Mouse (Mus musculus): ENCODE measurements around the gene Susd4. TPM values are rescaled to one million over a fixed set of nuclear protein-coding genes. Genes with fewer than 3 reads are reported as not detected.
A peak's percentile ranks its signal among the peaks of the same experiment; 100 is the strongest.

The Susd4 gene
- 35.1 and 36.6 TPM in 2 replicates for polyA plus RNA-seq (2016; fragmentation: Nextera tagmentation; extraction: Ambion mirVana)

GRCm38 (mm10) chr1:182763716-182764461 lies at the start of gene Susd4:
Gene Susd4 (plus strand): TSS chr1:182763860.
- under 1% methylated on average over 91 of the region's 95 CpGs for WGBS

DNA sequence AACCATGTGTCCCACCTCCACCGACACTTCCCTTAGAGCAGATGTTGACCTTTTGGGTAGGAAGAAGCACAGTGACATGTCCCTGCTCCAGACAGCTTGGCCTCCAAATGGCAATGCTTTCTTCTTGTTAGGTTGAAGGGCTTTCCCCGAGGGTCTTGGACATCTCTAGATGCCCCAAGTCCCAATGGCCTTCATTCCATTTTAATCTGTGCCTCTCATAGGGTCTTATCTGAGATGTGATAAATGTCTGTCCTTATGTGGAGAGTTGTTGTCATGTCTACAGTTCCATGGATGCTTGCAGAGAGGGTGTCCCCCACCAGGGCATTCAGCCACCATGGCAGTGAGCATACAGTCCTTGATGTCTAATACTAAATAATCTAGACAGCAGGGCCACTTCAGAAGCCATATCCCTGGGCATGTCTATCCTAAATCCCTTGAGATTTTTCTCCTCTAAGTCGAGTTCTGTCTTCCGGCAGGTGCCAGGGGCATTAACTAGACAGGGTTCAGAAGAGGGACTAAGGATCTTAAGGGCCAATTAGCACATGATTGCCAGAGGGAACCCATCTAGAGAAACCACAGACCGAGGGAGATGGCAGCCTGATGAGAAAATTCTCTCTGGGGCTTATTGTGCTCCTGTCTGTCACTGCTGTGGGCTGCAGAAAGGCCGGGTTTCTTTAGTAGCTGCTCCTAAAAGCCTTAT lies 49.3 kb upstream of the Susd4 start:
- no peaks in the 10 kb centered on the region for H3K27me3 ChIP-seq
- no peak overlapping the region for H3K27ac ChIP-seq
- no peaks in the 10 kb centered on the region for H3K9me3 ChIP-seq (replicated peaks)
- H3K9ac ChIP-seq = no peak overlapping the region
- ATAC-seq (ENCODE audit: low FRiP score) = no peak
- H3K4me3 ChIP-seq = no peak overlapping the region
- H3K4me1 ChIP-seq = peaks cover 7% of the 10 kb centered on the region; the same call in 1 of the 2 replicates
- WGBS = 72% methylated on average over 6 of the region's 6 CpGs
- no peaks in the 10 kb centered on the region for H3K36me3 ChIP-seq
- H3K4me2 ChIP-seq (replicated peaks) = no peak overlapping the region

More at GRCm38 (mm10) chr1:182763716-182764461, at the start of gene Susd4:
- peak within 1 kb of the TSS; percentile 73 for H3K9ac ChIP-seq
- no peaks in the 10 kb centered on the region for H3K36me3 ChIP-seq
- H3K9me3 ChIP-seq (replicated peaks) = no peaks in the 10 kb centered on the region
- peak within 1 kb of the TSS; percentile 68 for H3K4me3 ChIP-seq
- ATAC-seq (ENCODE audit: low FRiP score) = peak; percentile 93
- peak within 1 kb of the TSS; percentile 87 for H3K27ac ChIP-seq
- peaks cover 18% of the 10 kb centered on the region for H3K4me1 ChIP-seq
- H3K4me2 ChIP-seq (replicated peaks) = peak within 1 kb of the TSS; percentile 82
- peaks cover 18% of the 10 kb centered on the region for H3K27me3 ChIP-seq

- no peak for ATAC-seq (ENCODE audit: low FRiP score)
- Histone ChIP-seq H3K27me3 (no peaks in the 10 kb centered on the region), H3K27ac (no peak overlapping the region), H3K4me3 (no peak overlapping the region), H3K4me2 (replicated peaks) (no peak overlapping the region), H3K9ac (no peak overlapping the region), H3K9me3 (replicated peaks) (no peaks in the 10 kb centered on the region), H3K36me3 (no peaks in the 10 kb centered on the region), H3K4me1 (peaks cover 8% of the 10 kb centered on the region)
- 52% methylated on average over 12 of the region's 12 CpGs for WGBS
Observed at GRCm38 (mm10) chr1:182727541-182727940, 36.1 kb upstream of the Susd4 start.

- Histone ChIP-seq H3K27ac (no peak overlapping the region), H3K4me1 (peaks cover 8% of the 10 kb centered on the region), H3K9ac (no peak overlapping the region), H3K9me3 (replicated peaks) (no peaks in the 10 kb centered on the region), H3K27me3 (no peaks in the 10 kb centered on the region), H3K4me2 (replicated peaks) (no peak overlapping the region), H3K36me3 (no peaks in the 10 kb centered on the region), H3K4me3 (no peak overlapping the region)
- WGBS = 75% methylated on average over 9 of the region's 9 CpGs
- ATAC-seq (ENCODE audit: low FRiP score) = no peak
Observed at GRCm38 (mm10) chr1:182729002-182729401, 34.7 kb upstream of the Susd4 start.

GRCm38 (mm10) chr1:182732695-182733094 lies 31.0 kb upstream of the Susd4 start:
- Histone ChIP-seq H3K27ac (no peak overlapping the region), H3K4me3 (no peak overlapping the region), H3K27me3 (no peaks in the 10 kb centered on the region), H3K4me2 (replicated peaks) (no peak overlapping the region), H3K36me3 (no peaks in the 10 kb centered on the region), H3K9me3 (replicated peaks) (no peaks in the 10 kb centered on the region), H3K4me1 (peaks cover 3% of the 10 kb centered on the region), H3K9ac (no peak overlapping the region)
- 60% methylated on average over 7 of the region's 7 CpGs for WGBS
- no peak for ATAC-seq (ENCODE audit: low FRiP score)

DNA sequence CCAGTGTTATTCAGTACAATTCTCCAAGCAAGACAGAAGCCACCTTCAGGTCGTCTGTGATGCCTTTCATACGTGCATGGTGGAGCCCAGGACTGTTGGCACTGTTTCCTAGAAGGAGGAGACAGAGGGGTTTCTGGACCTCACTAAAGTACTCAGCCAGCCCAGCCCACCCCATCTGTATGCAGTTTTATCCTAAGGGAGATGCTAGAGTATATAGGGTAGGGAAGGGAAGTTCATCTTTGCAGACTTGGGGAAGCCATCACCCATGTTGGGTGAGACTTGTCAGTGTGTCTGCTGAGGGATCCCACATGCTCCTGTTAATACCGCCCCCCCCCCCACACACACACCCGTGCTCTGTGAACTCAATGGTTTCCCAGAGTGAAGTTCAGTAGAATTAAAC lies 27.8 kb upstream of the Susd4 start:
- H3K9me3 ChIP-seq (replicated peaks) = no peaks in the 10 kb centered on the region
- H3K36me3 ChIP-seq = no peaks in the 10 kb centered on the region
- 70% methylated on average over 4 of the region's 4 CpGs for WGBS
- H3K27ac ChIP-seq = no peak overlapping the region
- H3K4me2 ChIP-seq (replicated peaks) = no peak overlapping the region
- no peak for ATAC-seq (ENCODE audit: low FRiP score)
- no peaks in the 10 kb centered on the region for H3K4me1 ChIP-seq
- no peak overlapping the region for H3K4me3 ChIP-seq
- no peaks in the 10 kb centered on the region for H3K27me3 ChIP-seq
- no peak overlapping the region for H3K9ac ChIP-seq

GRCm38 (mm10) chr1:182747081-182747480 lies 16.6 kb upstream of the Susd4 start:
- no peaks in the 10 kb centered on the region; the same call in 1 of the 2 replicates for H3K27me3 ChIP-seq
- no peaks in the 10 kb centered on the region for H3K36me3 ChIP-seq
- H3K4me2 ChIP-seq (replicated peaks) = no peak overlapping the region
- 91% methylated on average over 9 of the region's 9 CpGs for WGBS
- no peaks in the 10 kb centered on the region for H3K9me3 ChIP-seq (replicated peaks)
- H3K27ac ChIP-seq = no peak overlapping the region
- no peak for ATAC-seq (ENCODE audit: low FRiP score)
- no peaks in the 10 kb centered on the region for H3K4me1 ChIP-seq
- H3K9ac ChIP-seq = no peak overlapping the region
- H3K4me3 ChIP-seq = no peak overlapping the region

DNA sequence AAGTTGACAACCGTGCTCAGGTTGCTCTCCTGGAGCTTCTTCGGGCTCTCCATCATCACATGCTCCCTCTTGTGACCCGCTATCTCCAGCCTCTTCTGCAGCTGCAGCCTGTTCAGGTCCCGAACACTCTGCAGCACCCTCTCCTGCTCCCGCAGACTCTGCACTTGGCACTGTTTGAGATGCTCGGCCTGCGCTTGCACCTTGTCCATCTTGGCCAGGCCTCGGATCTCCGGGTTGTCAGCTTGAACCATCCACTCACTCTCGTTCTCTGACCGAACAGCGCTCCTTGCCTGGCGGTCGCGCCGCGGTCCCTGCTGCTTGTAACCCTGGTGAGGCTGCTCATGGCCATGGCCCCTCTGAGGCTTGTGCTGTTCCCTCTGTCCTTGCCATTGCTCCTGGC lies 15.8 kb upstream of the Susd4 start:
- Histone ChIP-seq H3K9me3 (replicated peaks) (no peaks in the 10 kb centered on the region), H3K4me3 (no peak overlapping the region), H3K36me3 (no peaks in the 10 kb centered on the region), H3K4me2 (replicated peaks) (no peak overlapping the region), H3K27ac (no peak overlapping the region), H3K27me3 (no peaks in the 10 kb centered on the region; the same call in 1 of the 2 replicates), H3K9ac (no peak overlapping the region), H3K4me1 (no peaks in the 10 kb centered on the region)
- ATAC-seq (ENCODE audit: low FRiP score) = no peak
- WGBS = 86% methylated on average over 17 of the region's 17 CpGs

- H3K9ac ChIP-seq = no peak within 1 kb of the TSS
- H3K27me3 ChIP-seq = no peaks in the 10 kb centered on the region; the same call in 1 of the 2 replicates
- whole genome bisulfite sequencing = 88% methylated on average over 9 of the region's 9 CpGs
- H3K4me1 ChIP-seq = no peaks in the 10 kb centered on the region
- H3K36me3 ChIP-seq = no peaks in the 10 kb centered on the region
- no peak for ATAC-seq (ENCODE audit: low FRiP score)
- H3K4me2 ChIP-seq (replicated peaks) = no peak within 1 kb of the TSS
- no peak within 1 kb of the TSS for H3K4me3 ChIP-seq
- H3K9me3 ChIP-seq (replicated peaks) = no peaks in the 10 kb centered on the region
- H3K27ac ChIP-seq = no peak within 1 kb of the TSS
Observed at GRCm38 (mm10) chr1:182749080-182749479, 14.6 kb upstream of the Susd4 start, which contains the start of gene Ccdc185. Gene Ccdc185 (minus strand): TSS chr1:182749180.

GRCm38 (mm10) chr1:182751301-182751700 lies 12.4 kb upstream of the Susd4 start:
- no peak overlapping the region for H3K9ac ChIP-seq
- H3K9me3 ChIP-seq (replicated peaks) = no peaks in the 10 kb centered on the region
- no peak overlapping the region for H3K27ac ChIP-seq
- no peaks in the 10 kb centered on the region for H3K36me3 ChIP-seq
- 76% methylated on average over 8 of the region's 8 CpGs for WGBS
- no peak for ATAC-seq (ENCODE audit: low FRiP score)
- no peak overlapping the region for H3K4me2 ChIP-seq (replicated peaks)
- no peaks in the 10 kb centered on the region; the same call in 1 of the 2 replicates for H3K27me3 ChIP-seq
- no peaks in the 10 kb centered on the region for H3K4me1 ChIP-seq
- H3K4me3 ChIP-seq = no peak overlapping the region

GRCm38 (mm10) chr1:182753694-182754093 lies 10.0 kb upstream of the Susd4 start:
- Histone ChIP-seq H3K27me3 (no peaks in the 10 kb centered on the region), H3K4me1 (no peaks in the 10 kb centered on the region), H3K9ac (no peak overlapping the region), H3K9me3 (replicated peaks) (no peaks in the 10 kb centered on the region), H3K27ac (no peak overlapping the region), H3K4me3 (no peak overlapping the region), H3K4me2 (replicated peaks) (no peak overlapping the region), H3K36me3 (no peaks in the 10 kb centered on the region)
- WGBS = 80% methylated on average over 8 of the region's 8 CpGs
- ATAC-seq (ENCODE audit: low FRiP score) = no peak

DNA sequence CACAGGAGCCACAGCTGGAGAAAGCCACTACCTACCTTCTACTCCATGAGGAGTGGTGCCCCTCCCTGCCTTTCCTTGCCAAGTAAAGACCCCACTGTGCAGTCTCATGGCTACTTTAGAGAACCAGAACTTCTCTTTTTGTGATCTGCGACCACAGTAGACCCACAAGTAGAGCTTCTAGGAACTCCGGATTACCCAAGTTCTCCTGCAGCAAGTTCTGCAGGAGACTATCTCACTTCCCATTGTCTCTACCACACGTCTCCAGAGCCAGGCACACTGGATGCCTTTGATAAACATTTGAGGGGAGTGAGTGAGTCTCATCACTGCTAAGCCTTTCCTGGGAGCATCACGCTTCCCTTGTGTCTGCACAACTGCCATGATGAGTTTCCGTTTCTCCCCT lies 8.8 kb upstream of the Susd4 start:
- Histone ChIP-seq H3K27ac (no peak overlapping the region), H3K27me3 (no peaks in the 10 kb centered on the region), H3K4me3 (no peak overlapping the region), H3K4me2 (replicated peaks) (no peak overlapping the region), H3K36me3 (no peaks in the 10 kb centered on the region), H3K4me1 (no peaks in the 10 kb centered on the region), H3K9ac (no peak overlapping the region), H3K9me3 (replicated peaks) (no peaks in the 10 kb centered on the region)
- 78% methylated on average over 5 of the region's 5 CpGs for WGBS
- ATAC-seq (ENCODE audit: low FRiP score) = no peak

All from hindbrain, embryonic 12.5 days (tissue).